Mouse (Mus musculus): ENCODE data around the gene Vmn2r48.
"Not testable (repeated sequence)": the region's sequence is repeated elsewhere in the genome, so short reads cannot be mapped to it uniquely, and the experiment has no call there.

Vmn2r48 gene

GRCm38 (mm10) chr7:9953485-9953884 is at the start of gene Vmn2r48:
TSS of gene Vmn2r48 (minus strand) at chr7:9953585.
- DNase-seq (ENCODE audit: low spot score): not testable (repeated sequence)

GRCm38 (mm10) chr7:9992157-9992556 is 38.8 kb upstream of the Vmn2r48 start, which contains the start of gene Vmn2r49:
TSS of gene Vmn2r49 (minus strand) at chr7:9992257.
- DNase-seq (ENCODE audit: low spot score): not testable (repeated sequence)

All from embryo, embryonic 10 days (tissue).